Mouse (Mus musculus): ENCODE results near the gene Cfc1.
"Not testable (repeated sequence)": the region's sequence is repeated elsewhere in the genome, so short reads cannot be mapped to it uniquely, and the experiment has no call there.

Gene Cfc1

DNA sequence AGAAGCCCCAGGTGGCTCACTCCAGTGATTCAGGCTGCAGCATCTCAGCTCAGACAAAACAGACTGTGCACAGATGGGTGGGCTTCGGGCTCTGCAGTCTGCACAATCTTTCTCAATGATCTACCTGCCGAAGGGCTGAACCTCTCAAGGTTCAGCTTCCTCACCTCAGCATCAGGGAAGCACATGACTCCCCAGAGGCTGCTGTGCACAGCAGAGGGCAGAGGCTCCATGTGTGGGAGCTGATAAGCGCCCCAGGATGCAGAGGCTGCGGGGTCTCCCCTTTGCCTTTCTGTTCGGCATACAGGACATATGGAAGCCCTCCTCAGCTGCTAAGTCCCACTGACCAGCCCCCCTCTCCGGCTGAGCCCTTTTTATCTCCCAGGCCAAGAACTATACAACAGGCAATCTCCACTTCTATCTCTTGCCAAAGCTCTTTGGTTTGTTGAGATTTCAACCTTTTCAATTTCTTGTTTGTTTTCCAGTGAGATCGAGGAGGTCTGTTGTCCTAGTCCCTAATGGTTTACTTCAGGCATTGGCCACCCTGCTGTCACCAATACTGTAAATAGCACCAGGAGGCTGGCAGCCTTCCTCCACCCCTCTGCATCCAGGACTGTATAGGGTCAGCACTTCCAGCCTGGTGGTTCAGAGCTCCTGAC, at the start of gene Cfc1:
TSS of gene Cfc1 (plus strand) at position 606 of the 656 bp plus-strand sequence.
- DNase-seq (ENCODE audit: low spot score in 2 of 2) = not testable (repeated sequence)

DNA sequence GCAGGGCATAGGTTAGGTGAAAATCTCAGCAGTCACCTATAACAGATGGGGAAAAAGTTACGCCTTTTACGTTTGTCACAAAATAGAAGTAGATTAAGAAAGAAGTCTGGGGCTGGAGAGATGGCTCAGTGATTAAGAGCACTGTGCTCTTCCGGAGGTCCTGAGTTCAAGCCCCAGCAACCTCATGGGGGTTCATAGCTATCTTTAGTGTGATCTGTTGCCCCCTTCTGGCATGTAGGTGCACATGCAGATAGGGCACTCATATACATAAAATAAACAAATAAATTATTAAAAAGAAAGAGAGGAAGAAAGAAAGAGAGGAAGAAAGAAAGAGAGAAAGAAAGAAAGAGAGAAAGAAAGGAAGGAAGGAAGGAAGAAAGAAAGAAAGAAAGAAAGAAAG, 48.1 kb upstream of the Cfc1 start:
- no peak for DNase-seq (ENCODE audit: low spot score in 2 of 2)

DNA sequence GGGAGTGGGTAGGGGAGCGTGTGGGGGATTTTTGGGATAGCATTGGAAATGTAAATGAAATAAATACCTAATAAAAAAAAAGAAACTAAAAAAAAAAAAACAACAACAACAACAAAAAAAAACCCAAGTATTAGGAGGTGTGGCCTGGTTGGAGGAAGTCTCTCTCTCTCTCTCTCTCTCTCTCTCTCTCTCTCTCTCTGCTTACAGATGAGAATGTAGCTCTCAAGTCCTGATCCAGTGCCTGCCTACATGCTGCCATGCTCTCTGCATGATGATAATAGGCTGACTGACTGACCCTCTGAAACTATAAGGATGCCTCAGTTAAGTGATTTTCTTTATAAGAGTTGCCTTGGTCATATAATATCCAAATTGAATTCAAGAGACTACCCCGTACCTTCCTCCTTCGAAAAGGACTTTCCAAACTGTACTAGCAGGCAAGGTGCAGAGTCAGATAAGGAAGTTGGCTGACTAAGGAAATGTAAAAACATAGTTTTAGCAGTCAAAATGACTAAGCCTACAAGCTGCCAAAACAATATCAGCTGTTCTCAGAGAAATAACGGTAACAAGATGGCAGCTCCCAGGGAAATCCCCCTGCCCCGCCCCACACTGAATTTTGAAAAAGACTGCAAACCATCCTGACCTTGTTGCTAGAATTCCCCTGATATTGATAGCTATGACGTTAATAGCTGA, 45.5 kb upstream of the Cfc1 start:
- DNase-seq (ENCODE audit: low spot score in 2 of 2) = no peak

DNA sequence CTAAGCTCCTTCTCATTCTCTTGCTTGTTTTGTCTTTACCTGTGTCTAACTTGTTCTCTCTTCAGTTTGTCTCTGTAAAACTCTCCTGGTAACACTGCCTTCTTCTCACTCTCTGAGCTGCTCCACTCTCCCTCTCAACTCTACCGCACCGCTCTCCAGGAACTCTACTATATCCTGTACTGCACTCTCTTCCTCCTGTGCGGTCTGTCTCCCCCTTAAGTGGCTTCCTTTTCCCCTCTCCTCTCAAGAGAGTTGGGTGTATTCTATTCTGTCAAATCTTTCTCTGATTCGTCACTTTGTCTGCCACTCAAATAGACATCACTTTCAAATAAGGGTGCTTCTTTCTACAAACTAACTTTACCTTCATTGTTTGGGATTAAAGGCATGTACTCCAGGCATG, 44.0 kb upstream of the Cfc1 start:
- DNase-seq (ENCODE audit: low spot score in 2 of 2) = no peak

DNA sequence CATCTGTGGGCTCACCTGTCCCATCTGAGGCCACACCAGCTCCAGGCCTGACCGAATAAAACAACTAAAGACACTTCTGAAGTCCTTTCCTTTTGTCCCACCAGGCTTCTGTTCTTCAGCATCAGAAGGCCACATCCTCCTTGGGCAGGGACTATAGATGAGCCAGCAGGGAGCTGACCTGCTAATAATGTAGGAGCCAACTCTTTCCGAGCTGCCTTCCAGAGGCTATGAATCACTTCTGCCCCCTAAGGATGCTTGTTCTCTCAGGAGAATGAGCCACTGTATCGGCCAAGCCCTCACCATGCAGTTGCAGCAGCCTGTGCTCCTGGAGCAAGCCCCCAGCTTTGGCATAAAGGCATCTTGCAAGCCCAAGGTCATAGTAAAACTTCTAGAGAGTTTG, 32.5 kb upstream of the Cfc1 start:
- DNase-seq (ENCODE audit: low spot score in 2 of 2) = no peak

DNA sequence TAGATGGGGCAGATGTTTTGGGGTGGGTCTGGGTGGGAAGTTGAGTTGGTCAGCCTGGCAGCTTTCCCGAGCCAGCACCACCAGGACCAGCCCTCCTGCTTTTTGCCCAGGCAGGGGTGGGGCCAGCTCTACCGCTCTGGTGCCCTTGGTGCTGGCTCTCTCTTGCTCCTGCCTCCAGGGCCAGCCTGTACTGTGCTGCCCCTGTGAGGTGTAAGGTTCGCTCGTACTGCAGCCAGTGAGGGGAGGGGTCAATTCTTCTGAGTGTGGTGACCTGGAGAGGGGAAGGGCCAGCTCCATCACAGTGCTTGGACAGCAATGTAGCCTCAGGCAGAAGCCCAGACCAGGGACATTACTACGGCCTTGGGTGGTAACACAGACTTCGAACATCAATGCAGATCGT, 30.1 kb upstream of the Cfc1 start:
- no peak for DNase-seq (ENCODE audit: low spot score in 2 of 2)

DNA sequence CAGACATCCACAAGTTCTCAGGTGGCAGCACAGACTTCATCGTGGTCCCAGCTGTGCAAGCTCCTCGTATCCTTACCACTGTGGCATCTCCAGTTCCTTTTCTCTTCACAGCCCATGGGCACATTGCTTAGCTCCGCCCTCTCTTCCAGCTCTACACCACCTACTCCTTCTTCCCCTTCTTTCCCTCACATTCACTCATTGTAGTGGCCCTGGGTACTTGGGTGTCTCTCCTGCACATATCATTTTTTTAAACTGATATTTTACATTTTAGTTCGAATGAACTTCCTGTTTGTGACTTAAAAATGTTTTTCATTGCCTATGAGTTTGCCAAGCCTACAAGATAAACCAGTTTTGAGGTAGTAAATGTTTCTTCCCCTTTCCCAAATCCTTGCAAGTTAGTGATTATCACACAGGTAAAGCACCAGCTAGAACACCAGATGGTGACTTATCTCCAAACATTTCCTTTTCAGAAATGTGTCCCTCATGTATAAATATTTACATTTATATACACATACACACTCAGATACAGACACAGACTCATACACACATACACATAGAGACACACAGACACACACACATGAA, 29.4 kb upstream of the Cfc1 start:
- DNase-seq (ENCODE audit: low spot score in 2 of 2) = no peak

DNA sequence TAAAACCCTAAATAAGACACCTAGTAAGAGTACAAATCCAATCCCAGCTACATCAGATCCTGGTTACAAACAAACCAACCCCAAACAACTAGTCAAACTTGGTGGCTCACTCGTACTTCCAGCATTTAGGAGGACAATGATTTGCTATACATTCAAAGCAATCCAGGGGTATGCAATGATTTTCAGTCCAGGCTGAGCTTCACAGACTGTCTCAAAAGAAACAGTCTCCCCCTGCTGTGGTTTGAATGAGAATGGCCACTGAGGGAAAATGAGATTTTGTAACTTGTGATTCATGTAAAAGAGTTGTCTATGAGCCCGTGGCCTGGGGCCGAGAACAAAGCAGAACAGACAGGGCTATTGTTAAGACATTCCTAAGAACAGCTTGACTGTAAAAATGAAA, 27.5 kb upstream of the Cfc1 start:
- DNase-seq (ENCODE audit: low spot score in 2 of 2) = no peak

DNA sequence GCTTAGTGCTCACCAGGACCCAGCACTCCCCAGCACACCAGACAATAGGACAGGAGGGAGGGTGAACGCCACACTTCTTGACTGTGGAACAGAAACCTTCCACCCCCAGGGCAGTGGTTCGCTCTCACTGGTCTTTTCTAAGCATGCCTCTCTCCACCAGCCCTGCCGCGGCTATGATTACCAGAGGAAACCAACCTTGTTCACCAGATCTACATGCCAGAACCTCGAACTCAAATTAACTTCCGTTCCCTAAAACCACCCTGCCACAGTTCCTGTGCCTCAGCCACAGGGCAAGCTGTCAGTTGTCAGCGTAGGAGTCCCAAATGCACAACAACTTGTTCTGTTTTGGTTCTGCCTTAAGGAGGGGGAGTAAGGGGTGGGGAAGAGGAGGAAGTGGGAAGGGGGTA, 24.9 kb upstream of the Cfc1 start:
- peak in 1 of 2 experiments; percentile 51 for DNase-seq (ENCODE audit: low spot score in 2 of 2)

DNA sequence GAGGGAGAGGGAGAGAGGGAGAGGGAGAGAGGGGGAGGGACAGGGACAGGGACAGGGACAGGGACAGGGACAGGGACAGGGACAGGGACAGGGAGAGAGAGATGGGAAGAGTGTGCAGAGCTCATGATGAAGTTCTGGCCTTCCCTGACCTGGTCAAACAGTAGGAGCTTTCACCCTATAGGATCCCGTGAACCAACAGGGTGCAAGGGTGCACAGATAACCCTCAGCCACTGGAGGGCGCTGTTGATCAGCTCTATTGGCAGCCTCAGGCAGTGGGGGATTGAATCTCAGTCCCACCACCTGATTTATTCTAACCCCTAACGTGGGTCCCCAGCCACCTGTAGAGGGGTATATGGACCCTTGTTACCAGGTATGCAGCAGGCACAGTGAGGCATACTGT, 24.4 kb upstream of the Cfc1 start:
- peak; percentile 38 to 80 for DNase-seq (ENCODE audit: low spot score in 2 of 2)

DNA sequence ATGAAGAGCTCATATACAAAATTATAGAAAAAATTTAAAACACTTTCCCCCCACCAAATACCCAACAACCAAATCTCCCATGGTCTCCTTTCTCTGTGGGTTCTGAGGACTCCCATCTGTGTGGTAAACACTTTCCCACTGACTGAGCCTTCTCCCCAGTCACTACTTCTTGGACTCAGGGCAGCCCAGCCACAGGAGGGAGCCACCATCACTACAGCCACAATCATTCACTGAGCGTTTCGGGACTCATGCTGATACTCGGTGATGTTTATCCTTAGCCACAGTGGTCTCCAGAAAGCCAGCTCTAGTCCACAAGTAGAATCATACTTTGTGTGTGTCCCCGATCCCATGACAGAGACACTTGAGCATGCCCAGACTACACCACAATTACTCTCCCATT, 22.4 kb upstream of the Cfc1 start:
- no peak for DNase-seq (ENCODE audit: low spot score in 2 of 2)

DNA sequence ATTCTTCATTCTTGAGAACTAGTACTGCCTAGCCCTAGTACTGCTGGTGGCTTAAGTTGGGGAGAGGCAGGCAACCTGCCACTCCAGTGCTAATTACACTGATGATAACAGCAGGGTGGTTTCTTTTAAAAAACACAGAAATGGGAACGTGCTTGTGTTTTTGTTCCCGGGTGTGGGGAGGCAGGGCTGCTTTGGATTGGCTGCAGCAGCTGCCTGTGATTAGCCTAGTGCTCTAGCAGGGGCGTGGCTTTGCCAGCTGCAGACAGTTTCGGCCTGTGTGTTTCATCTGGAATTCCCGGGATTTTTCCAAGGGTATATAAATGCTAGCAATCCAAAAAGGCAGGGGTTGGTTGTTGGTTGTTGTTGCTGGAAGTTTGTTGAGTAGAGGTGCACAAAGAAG, 18.9 kb upstream of the Cfc1 start:
- DNase-seq (ENCODE audit: low spot score in 2 of 2) = no peak

DNA sequence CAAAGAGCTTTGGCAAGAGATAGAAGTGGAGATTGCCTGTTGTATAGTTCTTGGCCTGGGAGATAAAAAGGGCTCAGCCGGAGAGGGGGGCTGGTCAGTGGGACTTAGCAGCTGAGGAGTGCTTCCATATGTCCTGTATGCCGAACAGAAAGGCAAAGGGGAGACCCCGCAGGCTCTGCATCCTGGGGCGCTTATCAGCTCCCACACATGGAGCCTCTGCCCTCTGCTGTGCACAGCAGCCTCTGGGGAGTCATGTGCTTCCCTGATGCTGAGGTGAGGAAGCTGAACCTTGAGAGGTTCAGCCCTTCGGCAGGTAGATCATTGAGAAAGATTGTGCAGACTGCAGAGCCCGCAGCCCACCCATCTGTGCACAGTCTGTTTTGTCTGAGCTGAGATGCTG, 18.2 kb upstream of the Cfc1 start:
- DNase-seq (ENCODE audit: low spot score in 2 of 2) = not testable (repeated sequence)

DNA sequence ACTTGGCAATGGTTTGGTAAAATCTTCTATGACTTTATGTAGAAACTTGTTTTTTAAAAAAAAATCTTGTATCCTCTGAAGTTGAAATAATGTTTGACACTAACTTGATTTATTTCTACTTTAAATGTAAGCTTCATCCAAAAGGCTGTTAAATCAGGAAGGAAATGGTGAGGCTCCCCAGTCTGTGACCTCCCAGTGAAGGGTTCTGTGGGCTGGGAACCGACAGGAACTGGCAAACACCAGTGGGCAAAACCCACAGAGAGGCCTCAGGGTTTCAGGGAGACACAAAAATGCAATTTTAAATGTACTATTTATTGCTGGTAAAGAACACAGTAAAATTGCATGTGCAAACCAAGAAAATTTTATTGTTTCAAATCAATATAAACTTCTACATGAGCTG, 17.7 kb upstream of the Cfc1 start:
- DNase-seq (ENCODE audit: low spot score in 2 of 2) = not testable (repeated sequence)

DNA sequence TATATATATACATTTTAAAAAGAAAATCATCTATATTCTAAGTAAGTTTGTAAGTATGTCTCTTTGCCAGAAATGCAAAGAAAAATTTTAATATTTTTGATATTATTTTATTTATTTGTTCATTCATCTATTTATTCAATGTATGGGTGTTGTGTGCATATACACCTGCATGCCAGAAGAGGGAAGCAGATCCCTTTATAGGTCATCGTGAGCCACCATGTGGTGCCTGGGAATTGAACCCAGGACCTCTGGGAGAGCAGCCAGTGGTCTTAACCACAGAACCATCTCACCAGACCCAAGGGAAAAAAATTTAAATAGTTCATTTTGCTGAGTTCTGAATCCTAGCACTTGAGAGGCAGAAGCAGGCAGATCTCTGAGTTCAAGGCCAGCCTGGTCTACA, 17.2 kb upstream of the Cfc1 start:
- peak in 1 of 2 experiments; percentile 30 for DNase-seq (ENCODE audit: low spot score in 2 of 2)

DNA sequence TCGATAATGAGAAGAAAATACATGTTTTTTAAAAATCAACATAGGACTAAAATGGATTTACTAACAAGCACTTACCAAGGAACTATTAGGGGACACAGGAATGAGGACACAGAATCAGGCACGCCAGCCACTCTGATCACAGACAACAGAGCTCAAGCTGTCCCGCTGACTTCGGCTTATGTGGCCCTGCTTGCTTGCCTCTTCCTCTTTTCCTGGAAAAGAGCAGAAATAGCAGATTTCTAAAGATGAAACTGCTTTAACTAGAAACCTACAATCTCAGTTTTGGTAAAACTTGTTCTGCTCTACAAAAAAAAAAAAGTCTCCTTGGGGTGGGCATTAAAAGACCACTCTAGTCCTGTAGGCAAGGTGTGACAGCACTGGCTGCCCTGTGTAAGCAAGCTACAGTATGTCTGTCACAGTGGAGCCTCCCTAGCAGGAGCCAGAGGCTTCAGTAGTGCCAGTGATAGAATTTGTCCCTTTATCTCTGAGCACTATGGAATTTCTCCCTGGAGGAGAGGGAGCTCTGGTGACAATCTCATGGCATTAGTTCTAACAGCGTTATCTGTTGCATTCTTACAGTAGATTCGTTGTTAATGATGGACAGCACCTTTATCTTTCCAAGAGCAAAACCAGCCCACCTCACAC, 13.1 kb upstream of the Cfc1 start:
- DNase-seq (ENCODE audit: low spot score in 2 of 2) = no peak

DNA sequence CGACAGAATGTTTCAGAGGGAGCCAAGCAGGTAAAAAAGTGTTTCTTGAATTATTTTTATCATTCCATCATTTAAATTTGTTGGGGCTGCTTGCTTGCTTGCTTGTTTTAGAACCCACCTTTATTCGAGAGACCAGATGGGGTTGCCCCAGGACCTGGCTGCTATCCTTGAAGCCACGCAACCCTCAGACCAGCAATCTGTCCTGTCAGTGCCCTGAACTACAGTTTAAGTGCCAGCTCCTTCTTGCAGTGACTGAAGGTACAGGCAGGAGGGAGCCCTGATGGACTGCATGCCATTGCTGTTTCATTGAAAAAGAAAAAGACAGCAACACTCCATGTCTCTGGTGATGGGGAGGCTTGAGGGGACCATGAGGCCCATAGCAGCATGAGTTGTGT, 12.6 kb upstream of the Cfc1 start:
- no peak for DNase-seq (ENCODE audit: low spot score in 2 of 2)

DNA sequence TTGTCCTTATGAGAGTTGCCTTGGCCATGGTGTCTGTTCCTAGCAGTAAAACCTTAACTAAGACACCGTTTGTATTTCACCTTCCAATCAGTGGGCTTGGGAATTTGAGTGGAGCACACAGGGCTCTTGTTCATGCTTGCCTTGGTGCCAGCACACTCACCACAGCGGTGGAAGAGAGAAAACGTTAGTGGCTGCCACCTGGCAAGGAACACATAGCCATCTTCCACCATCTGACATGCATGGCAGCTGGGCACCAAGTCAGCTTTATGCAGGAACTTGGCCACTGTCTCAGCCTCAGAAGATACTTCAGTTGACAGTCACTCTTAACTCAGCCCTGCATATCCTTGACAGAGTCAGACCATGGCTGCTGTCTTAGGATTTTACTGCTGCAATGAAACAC, 11.8 kb upstream of the Cfc1 start:
- no peak for DNase-seq (ENCODE audit: low spot score in 2 of 2)

DNA sequence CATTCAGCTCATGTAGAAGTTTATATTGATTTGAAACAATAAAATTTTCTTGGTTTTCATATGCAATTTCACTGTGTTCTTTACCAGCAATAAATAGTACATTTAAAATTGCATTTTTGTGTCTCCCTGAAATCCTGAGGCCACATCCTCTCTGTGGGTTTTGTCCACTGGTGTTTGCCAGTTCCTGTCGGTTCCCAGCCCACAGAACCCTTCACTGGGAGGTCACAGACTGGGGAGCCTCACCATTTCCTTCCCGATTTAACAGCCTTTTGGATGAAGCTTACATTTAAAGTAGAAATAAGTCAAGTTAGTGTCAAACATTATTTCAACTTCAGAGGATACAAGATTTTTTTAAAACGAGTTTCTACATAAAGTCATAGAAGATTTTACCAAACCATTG, 874 bp upstream of the Cfc1 start:
- not testable (repeated sequence) for DNase-seq (ENCODE audit: low spot score in 2 of 2)

DNA sequence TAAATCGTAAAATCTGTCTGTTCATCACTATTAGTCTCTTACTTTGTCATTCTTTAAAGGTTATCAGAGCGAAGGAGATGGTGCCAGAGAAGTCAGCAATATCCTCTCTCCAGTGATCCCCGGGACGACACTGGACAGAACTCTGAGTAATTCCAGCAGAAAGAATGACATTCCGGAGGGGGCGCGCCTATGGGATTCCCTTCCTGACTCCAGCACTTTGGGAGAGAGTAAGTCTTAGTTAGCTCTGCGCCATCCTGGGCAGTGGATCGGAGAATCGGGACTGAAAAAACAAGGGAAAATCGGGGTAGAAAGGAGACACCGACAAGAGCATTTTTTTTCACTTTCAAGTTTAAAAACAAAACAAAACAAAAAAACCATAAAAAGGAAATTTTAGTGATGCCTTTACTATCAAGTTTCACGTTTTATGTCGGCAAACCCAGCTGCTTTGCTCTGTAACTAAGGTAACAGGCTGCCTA, 881 bp downstream of the Cfc1 start:
- DNase-seq (ENCODE audit: low spot score in 2 of 2) = no peak

DNA sequence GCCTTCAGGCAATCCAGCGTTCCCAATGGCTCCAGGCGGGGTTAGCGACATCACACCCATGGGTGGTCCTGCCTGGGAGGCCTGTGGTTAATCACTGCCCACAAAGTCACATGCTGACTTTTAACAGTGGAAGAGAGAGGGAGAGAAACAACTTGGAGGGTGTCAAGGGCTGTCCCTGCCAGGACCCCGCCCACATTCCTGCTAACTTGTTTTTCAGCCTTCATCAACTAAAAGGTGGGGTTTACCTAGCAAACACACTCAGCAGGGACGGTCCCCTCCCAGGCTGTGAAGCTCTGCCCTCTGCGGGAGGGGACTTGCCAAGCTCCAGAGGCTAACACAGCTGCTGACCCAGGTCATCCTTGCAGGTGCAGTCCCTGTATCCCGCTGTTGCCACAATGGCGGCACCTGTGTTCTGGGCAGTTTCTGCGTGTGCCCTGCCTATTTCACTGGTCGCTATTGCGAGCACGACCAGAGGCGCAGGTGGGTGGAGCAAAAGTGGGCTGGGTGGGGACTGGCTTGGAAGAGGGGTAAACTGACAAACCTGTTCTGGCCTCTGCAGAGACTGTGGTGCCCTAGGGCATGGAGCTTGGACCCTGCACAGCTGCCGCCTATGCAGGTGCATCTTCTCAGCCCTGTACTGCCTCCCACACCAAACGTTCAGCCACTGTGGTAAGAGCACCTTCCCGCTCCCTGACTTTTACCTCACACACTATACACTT, 1.5 kb downstream of the Cfc1 start:
- no peak for DNase-seq (ENCODE audit: low spot score in 2 of 2)

DNA sequence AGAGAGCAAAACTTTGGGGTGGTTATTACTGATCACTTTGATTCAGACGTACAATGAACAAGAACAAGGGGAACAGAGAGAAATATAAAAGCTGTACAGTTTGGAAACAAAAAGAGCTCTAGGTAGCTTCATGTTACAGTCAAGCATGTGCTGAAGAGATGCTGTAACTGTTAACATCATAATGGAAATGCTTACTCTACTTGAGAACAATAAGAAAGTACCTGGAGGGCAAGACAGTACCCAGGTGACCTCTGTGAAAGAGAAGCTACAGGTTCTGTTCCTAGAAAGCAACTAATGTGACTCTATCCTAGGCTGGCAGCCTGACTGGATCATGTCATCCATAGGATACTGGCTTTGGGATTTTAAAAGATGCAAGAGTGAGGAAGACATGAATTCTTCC, 11.6 kb downstream of the Cfc1 start:
- no peak for DNase-seq (ENCODE audit: low spot score in 2 of 2)

All from spleen, postnatal 10 days (tissue).